Mouse (Mus musculus) neural tube, embryonic 13.5 days (tissue): ENCODE data around the gene Nrxn3. TPM values are rescaled to one million over a fixed set of nuclear protein-coding genes. Genes with fewer than 3 reads are reported as not detected.

Experiments
- ATAC-seq: fragments of 200-750 bp; cut with Nextera tagmentation; 2 replicates; pipeline ENCODE4 v1.8.0; 2017; ENCODE audit warnings: low read depth, mild to moderate bottlenecking, moderate TSS enrichment, moderate library complexity
- H3K27ac ChIP-seq: fragments of 300-500 bp; sonication (generic); replicated peaks from 2 replicates; pipeline ENCODE4 v1.5.1; 2015; ENCODE audit warnings: moderate library complexity, mild to moderate bottlenecking, inconsistent platforms
- H3K27me3 ChIP-seq: fragments of 300-500 bp; sonication (generic); 2 replicates; pipeline ENCODE4 v1.6.1; 2015; ENCODE audit warnings: mild to moderate bottlenecking, inconsistent platforms
- H3K36me3 ChIP-seq: fragments of 300-500 bp; sonication (generic); 2 replicates; pipeline ENCODE4 v1.6.1; 2015; ENCODE audit warnings: mild to moderate bottlenecking, inconsistent platforms
- H3K4me1 ChIP-seq: fragments of 300-500 bp; sonication (generic); replicated peaks from 2 replicates; pipeline ENCODE4 v1.6.1; 2015; ENCODE audit warnings: inconsistent platforms
- H3K4me2 ChIP-seq: fragments of 300-500 bp; sonication (generic); 2 replicates; pipeline ENCODE4 v1.6.1; 2015; ENCODE audit warnings: inconsistent platforms, mild to moderate bottlenecking, moderate library complexity
- H3K4me3 ChIP-seq: fragments of 300-500 bp; sonication (generic); 2 replicates; pipeline ENCODE4 v1.5.1; 2015; ENCODE audit warnings: mild to moderate bottlenecking, inconsistent platforms
- H3K9ac ChIP-seq: fragments of 300-500 bp; sonication (generic); 2 replicates; pipeline ENCODE4 v1.6.1; 2015; ENCODE audit warnings: moderate library complexity, mild to moderate bottlenecking, inconsistent platforms
- H3K9me3 ChIP-seq: fragments of 300-500 bp; sonication (generic); 2 replicates; pipeline ENCODE4 v1.6.1; 2016; ENCODE audit warnings: inconsistent platforms
- WGBS: fragments of 180-500 bp; shearing (Covaris S2); methylation state at CpG from one replicate; pipeline ENCODE4 v1.1.7; 2015; 5-methylcytosine and 5-hydroxymethylcytosine counted together
- polyA plus RNA-seq: library from polyadenylated mRNA; unstranded; fragments of >200 nt; fragmentation: Nextera tagmentation; extraction: Ambion mirVana; gene quantifications from 2 replicates; pipeline ENCODE4 v1.2.1, GENCODE M21; 2015

Gene Nrxn3
- polyA plus RNA-seq, 1 experiment from 2014 or later = 69.7 TPM

GRCm38 (mm10) chr12:88863069-88863468 is 140.4 kb downstream of the Nrxn3 start:
- Histone ChIP-seq H3K4me1 (peaks cover 25% of the 10 kb centered on the region), H3K4me2 (no peak overlapping the region), H3K9ac (no peak overlapping the region), H3K9me3 (no peaks in the 10 kb centered on the region), H3K4me3 (no peak overlapping the region), H3K36me3 (no peaks in the 10 kb centered on the region), H3K27ac (no peak overlapping the region), H3K27me3 (no peaks in the 10 kb centered on the region)
- WGBS = 71% methylated on average over 4 of the region's 4 CpGs
- ATAC-seq = no peak

- no peak overlapping the region for H3K4me3 ChIP-seq
- H3K36me3 ChIP-seq = no peaks in the 10 kb centered on the region
- peaks cover 14% of the 10 kb centered on the region; the same call in 1 of the 2 replicates for H3K4me1 ChIP-seq
- H3K4me2 ChIP-seq = no peak overlapping the region
- no peaks in the 10 kb centered on the region for H3K27me3 ChIP-seq
- no peak overlapping the region for H3K27ac ChIP-seq
- ATAC-seq = no peak
- H3K9me3 ChIP-seq = no peaks in the 10 kb centered on the region
- no peak overlapping the region for H3K9ac ChIP-seq
Observed at GRCm38 (mm10) chr12:88868288-88868687, 145.6 kb downstream of the Nrxn3 start.

GRCm38 (mm10) chr12:88897331-88897730 is 174.7 kb downstream of the Nrxn3 start:
- Histone ChIP-seq H3K36me3 (no peaks in the 10 kb centered on the region), H3K27me3 (no peaks in the 10 kb centered on the region), H3K4me3 (no peak overlapping the region), H3K27ac (no peak overlapping the region), H3K4me2 (no peak overlapping the region), H3K9ac (no peak overlapping the region), H3K4me1 (peaks cover 26% of the 10 kb centered on the region), H3K9me3 (no peaks in the 10 kb centered on the region)
- WGBS = 82% methylated on average over 1 of the region's 1 CpGs
- no peak for ATAC-seq

- Histone ChIP-seq H3K4me1 (peaks cover 38% of the 10 kb centered on the region), H3K27me3 (no peaks in the 10 kb centered on the region), H3K27ac (peak overlapping the region; percentile 52), H3K36me3 (no peaks in the 10 kb centered on the region), H3K4me3 (no peak overlapping the region), H3K4me2 (peak overlapping the region; percentile 9; the same call in 1 of the 2 replicates), H3K9ac (no peak overlapping the region), H3K9me3 (no peaks in the 10 kb centered on the region)
- WGBS = 14% methylated on average over 7 of the region's 7 CpGs
- ATAC-seq = peak; percentile 89
Observed at GRCm38 (mm10) chr12:88900014-88900727, 177.5 kb downstream of the Nrxn3 start.

- H3K36me3 ChIP-seq = no peaks in the 10 kb centered on the region
- WGBS = 0% methylated on average over 1 of the region's 1 CpGs
- no peaks in the 10 kb centered on the region for H3K27me3 ChIP-seq
- H3K4me2 ChIP-seq = no peak overlapping the region
- no peak for ATAC-seq
- peak overlapping the region; percentile 52; the same call in 1 of the 2 replicates for H3K27ac ChIP-seq
- H3K9ac ChIP-seq = no peak overlapping the region
- peaks cover 38% of the 10 kb centered on the region for H3K4me1 ChIP-seq
- H3K9me3 ChIP-seq = no peaks in the 10 kb centered on the region
- H3K4me3 ChIP-seq = no peak overlapping the region
Observed at GRCm38 (mm10) chr12:88900728-88901080, 178.0 kb downstream of the Nrxn3 start.

GRCm38 (mm10) chr12:88910761-88911160 is 188.1 kb downstream of the Nrxn3 start:
- Histone ChIP-seq H3K4me1 (peaks cover 7% of the 10 kb centered on the region), H3K27me3 (no peaks in the 10 kb centered on the region), H3K4me2 (no peak overlapping the region), H3K27ac (no peak overlapping the region), H3K36me3 (no peaks in the 10 kb centered on the region), H3K4me3 (no peak overlapping the region), H3K9me3 (no peaks in the 10 kb centered on the region), H3K9ac (no peak overlapping the region)
- 19% methylated on average over 2 of the region's 2 CpGs for WGBS
- ATAC-seq = peak; percentile 83

GRCm38 (mm10) chr12:88916752-88917151 is 194.1 kb downstream of the Nrxn3 start:
- Histone ChIP-seq H3K9ac (no peak overlapping the region), H3K4me1 (no peaks in the 10 kb centered on the region)
- ATAC-seq = no peak

GRCm38 (mm10) chr12:88924896-88925295 is 202.2 kb downstream of the Nrxn3 start:
- H3K27me3 ChIP-seq = no peaks in the 10 kb centered on the region
- no peaks in the 10 kb centered on the region for H3K9me3 ChIP-seq
- H3K9ac ChIP-seq = no peak overlapping the region
- no peak overlapping the region for H3K4me2 ChIP-seq
- WGBS = 84% methylated on average over 3 of the region's 3 CpGs
- peaks cover 5% of the 10 kb centered on the region; the same call in 1 of the 2 replicates for H3K4me1 ChIP-seq
- no peak overlapping the region for H3K4me3 ChIP-seq
- ATAC-seq = no peak
- H3K36me3 ChIP-seq = no peaks in the 10 kb centered on the region
- no peak overlapping the region for H3K27ac ChIP-seq

More at GRCm38 (mm10) chr12:88916752-88917151, 194.1 kb downstream of the Nrxn3 start:
- Histone ChIP-seq H3K27me3 (no peaks in the 10 kb centered on the region), H3K4me3 (no peak overlapping the region), H3K36me3 (no peaks in the 10 kb centered on the region), H3K9me3 (no peaks in the 10 kb centered on the region), H3K27ac (no peak overlapping the region), H3K4me2 (no peak overlapping the region)
- 56% methylated on average over 2 of the region's 2 CpGs for WGBS

GRCm38 (mm10) chr12:88926306-88926705 is 203.6 kb downstream of the Nrxn3 start:
- Histone ChIP-seq H3K27ac (no peak overlapping the region), H3K9ac (no peak overlapping the region), H3K4me3 (no peak overlapping the region), H3K4me1 (peaks cover 5% of the 10 kb centered on the region; the same call in 1 of the 2 replicates), H3K4me2 (no peak overlapping the region), H3K9me3 (no peaks in the 10 kb centered on the region), H3K27me3 (no peaks in the 10 kb centered on the region), H3K36me3 (no peaks in the 10 kb centered on the region)
- WGBS = 53% methylated on average over 4 of the region's 4 CpGs
- ATAC-seq = no peak

GRCm38 (mm10) chr12:88931713-88932112 is 209.0 kb downstream of the Nrxn3 start:
- no peaks in the 10 kb centered on the region for H3K4me1 ChIP-seq
- H3K4me3 ChIP-seq = no peak overlapping the region
- H3K27ac ChIP-seq = no peak overlapping the region
- no peak overlapping the region for H3K9ac ChIP-seq
- WGBS = 60% methylated on average over 4 of the region's 4 CpGs
- no peaks in the 10 kb centered on the region for H3K27me3 ChIP-seq
- H3K36me3 ChIP-seq = no peaks in the 10 kb centered on the region
- no peak overlapping the region for H3K4me2 ChIP-seq
- no peak for ATAC-seq
- no peaks in the 10 kb centered on the region for H3K9me3 ChIP-seq

GRCm38 (mm10) chr12:88939679-88940078 is 217.0 kb downstream of the Nrxn3 start:
- 68% methylated on average over 2 of the region's 2 CpGs for WGBS
- H3K27ac ChIP-seq = no peak overlapping the region
- H3K4me2 ChIP-seq = no peak overlapping the region
- H3K27me3 ChIP-seq = no peaks in the 10 kb centered on the region
- no peaks in the 10 kb centered on the region for H3K9me3 ChIP-seq
- H3K9ac ChIP-seq = no peak overlapping the region
- H3K36me3 ChIP-seq = no peaks in the 10 kb centered on the region
- no peaks in the 10 kb centered on the region for H3K4me1 ChIP-seq
- H3K4me3 ChIP-seq = no peak overlapping the region
- ATAC-seq = no peak

GRCm38 (mm10) chr12:88944967-88945366 is 222.3 kb downstream of the Nrxn3 start:
- no peak overlapping the region for H3K4me3 ChIP-seq
- H3K4me1 ChIP-seq = no peaks in the 10 kb centered on the region
- no peaks in the 10 kb centered on the region for H3K36me3 ChIP-seq
- H3K4me2 ChIP-seq = no peak overlapping the region
- no peak for ATAC-seq
- no peaks in the 10 kb centered on the region for H3K9me3 ChIP-seq
- H3K27me3 ChIP-seq = no peaks in the 10 kb centered on the region
- H3K27ac ChIP-seq = no peak overlapping the region
- no peak overlapping the region for H3K9ac ChIP-seq
- WGBS = 76% methylated on average over 3 of the region's 3 CpGs

GRCm38 (mm10) chr12:88949870-88950269 is 227.2 kb downstream of the Nrxn3 start:
- H3K27me3 ChIP-seq = no peaks in the 10 kb centered on the region
- ATAC-seq = no peak
- no peak overlapping the region for H3K4me2 ChIP-seq
- H3K4me1 ChIP-seq = no peaks in the 10 kb centered on the region
- no peaks in the 10 kb centered on the region for H3K36me3 ChIP-seq
- 92% methylated on average over 2 of the region's 2 CpGs for WGBS
- H3K9me3 ChIP-seq = no peaks in the 10 kb centered on the region
- no peak overlapping the region for H3K27ac ChIP-seq
- no peak overlapping the region for H3K4me3 ChIP-seq
- no peak overlapping the region for H3K9ac ChIP-seq
